Mouse (Mus musculus): ENCODE results near the gene Furin.
A peak's percentile ranks its signal among the peaks of the same experiment; 100 is the strongest.

DNA sequence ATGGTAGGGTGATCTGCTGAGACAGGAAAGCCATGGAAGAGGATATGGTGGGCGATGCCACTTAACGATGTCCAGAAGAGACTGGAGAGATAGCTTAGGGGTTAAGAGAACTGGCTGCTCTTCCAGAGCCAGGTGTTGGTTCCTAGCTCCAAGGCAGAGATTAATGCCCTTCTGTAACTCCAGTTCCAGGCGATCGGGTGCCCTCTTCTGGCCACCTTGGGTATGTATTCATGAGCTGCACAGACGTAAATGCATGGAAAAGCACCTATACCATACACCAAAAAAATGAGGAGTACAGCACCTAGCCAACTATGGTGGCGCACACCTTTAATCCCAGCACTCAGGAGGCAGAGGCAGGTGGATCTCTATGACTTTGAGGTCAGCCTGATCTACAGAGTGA, 19.5 kb upstream of the Furin start:
- TF ChIP-seq CTCF (conservative IDR thresholded peaks at IDR 0.05; ENCODE audit: insufficient read depth, insufficient read length, low read depth, low read length) (peak; percentile 42), POLR2A (IDR thresholded peaks at IDR 0.05; ENCODE audit: low read depth, low read length) (no peak)
